Mouse (Mus musculus): ENCODE data around the gene Med24.

DNA sequence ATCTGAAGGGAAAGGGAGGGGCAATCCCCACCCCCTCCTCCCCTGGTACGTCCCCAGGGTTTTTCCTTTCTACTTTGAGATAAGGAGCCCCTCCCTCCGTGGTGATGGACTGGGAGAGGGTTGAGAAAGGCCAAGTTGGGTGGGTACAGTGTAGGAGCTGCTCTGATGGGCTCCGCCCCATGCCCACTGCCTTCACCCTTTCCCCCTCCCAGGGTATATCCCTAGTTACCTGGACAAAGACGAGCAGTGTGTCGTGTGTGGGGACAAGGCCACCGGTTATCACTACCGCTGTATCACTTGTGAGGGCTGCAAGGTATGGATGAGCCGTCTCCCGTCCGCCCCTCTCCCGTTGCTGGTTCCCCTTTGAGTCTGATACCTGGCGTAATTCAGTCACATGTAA lies 27.5 kb upstream of the Med24 start:
- no peak for TF ChIP-seq CTCF (conservative IDR thresholded peaks at IDR 0.05; ENCODE audit: low read length)
- no peak for TF ChIP-seq POU5F1 (IDR thresholded peaks at IDR 0.05; ENCODE audit: borderline replicate concordance, low read length)

All from E14TG2a.4 (cell line).